Comparison of ENCODE assay signal across 11 mouse cellular contexts in genomic region chr8:106530566-106530965, GRCm38 (mm10). TPM values are rescaled to one million over a fixed set of nuclear protein-coding genes. Genes with fewer than 3 reads are reported as not detected.
DNase-seq lines count a peak whose midpoint lies in the region; ATAC-seq and TF ChIP-seq lines count a peak whose summit lies in the region.
"Had no signal": no experiment of that assay in that cellular context is flagged by ENCODE, and none has a peak within 500 bp of the region (broad histone marks: within the 10 kb centered on the region; RNA-seq: fewer than 3 reads in every experiment).

No protein-coding gene starts in this region.

- no peak overlapping the region for H3K4me2 ChIP-seq in kidney, postnatal 0 days (ENCODE audit: low read length)
- H3K4me2 ChIP-seq in CH12.LX (ENCODE audit: insufficient read depth, low read depth, poor library complexity, severe bottlenecking): no peak overlapping the region
- H3K4me2 ChIP-seq: heart, embryonic 12.5 days; limb, embryonic 15.5 days had no signal

- TF ChIP-seq CTCF in kidney, postnatal 0 days (IDR thresholded peaks at IDR 0.05; ENCODE audit: low read depth): peak; percentile 63
- TF ChIP-seq CTCF in CH12.LX (conservative IDR thresholded peaks at IDR 0.05 in 1 of 2, IDR thresholded peaks at IDR 0.05 in 1 of 2; ENCODE audit: low read depth in 2 of 2, low read length in 2 of 2): peak; percentile 58 to 84

- no peaks in the 10 kb centered on the region for H3K27me3 ChIP-seq in kidney, postnatal 0 days (ENCODE audit: insufficient read depth, low read length)
- H3K27me3 ChIP-seq in CH12.LX (replicated peaks): no peaks in the 10 kb centered on the region
- H3K27me3 ChIP-seq: heart, embryonic 12.5 days; limb, embryonic 15.5 days had no signal

- no peak overlapping the region for H3K4me3 ChIP-seq in kidney, postnatal 0 days (replicated peaks; ENCODE audit: low read depth, low read length)
- no peak overlapping the region for H3K4me3 ChIP-seq in CH12.LX (replicated peaks in 1 of 3; ENCODE audit: low read depth in 2 of 3, low read length in 2 of 3, poor library complexity in 1 of 3)
- H3K4me3 ChIP-seq: heart, embryonic 12.5 days; limb, embryonic 15.5 days had no signal

- no peaks in the 10 kb centered on the region for H3K9me3 ChIP-seq in kidney, postnatal 0 days (replicated peaks; ENCODE audit: low read length)
- no peaks in the 10 kb centered on the region for H3K9me3 ChIP-seq in CH12.LX (replicated peaks; ENCODE audit: low read length)
- H3K9me3 ChIP-seq: limb, embryonic 15.5 days had no signal

- in situ Hi-C loops in CH12.LX (cut with MboI; ENCODE audit: low pct_ligation_motif_present, low pct_unique_long_range_greater_than_20kb, low sequenced_read_pairs): no loop called here

- intact Hi-C loops in left cerebral cortex, postnatal 25 days (cut with DNase I): no loop called here

- H3K79me2 ChIP-seq in CH12.LX (replicated peaks; ENCODE audit: control insufficient read depth, extremely low read depth, insufficient read depth, poor library complexity, severe bottlenecking): no peaks in the 10 kb centered on the region

- no peak overlapping the region for H3K27ac ChIP-seq in kidney, postnatal 0 days
- H3K27ac ChIP-seq in CH12.LX (ENCODE audit: insufficient read depth, low read depth): no peak overlapping the region
- H3K27ac ChIP-seq: limb, embryonic 15.5 days had no signal

- H3K36me3 ChIP-seq in kidney, postnatal 0 days (ENCODE audit: insufficient read depth, low read length): no peaks in the 10 kb centered on the region
- no peaks in the 10 kb centered on the region for H3K36me3 ChIP-seq in CH12.LX (replicated peaks in 1 of 2; ENCODE audit: control insufficient read depth in 1 of 2, insufficient read depth in 1 of 2, low read length in 1 of 2)

- dilution Hi-C loops in CH12.LX (cut with MboI; ENCODE audit: extremely low pct_ligation_motif_present, extremely low pct_unique_long_range_greater_than_20kb, low sequenced_read_pairs): no loop called here

- no peak for ATAC-seq in CD4-positive, CD25-positive, alpha-beta regulatory T cell, adult 4 months
- ATAC-seq in kidney, postnatal 0 days (replicated peaks; ENCODE audit: low FRiP score, low read depth): no peak

- no peak overlapping the region for H3K9ac ChIP-seq in kidney, postnatal 0 days (ENCODE audit: low read depth, low read length)
- H3K9ac ChIP-seq in CH12.LX (ENCODE audit: insufficient read depth, low read depth): no peak overlapping the region
- H3K9ac ChIP-seq: heart, embryonic 12.5 days; limb, embryonic 15.5 days had no signal

- WGBS in kidney, postnatal 0 days: 81% methylated on average over 4 of the region's 4 CpGs

- H3K4me1 ChIP-seq in kidney, postnatal 0 days (replicated peaks; ENCODE audit: insufficient read depth, low read length): no peaks in the 10 kb centered on the region
- H3K4me1 ChIP-seq in CH12.LX (ENCODE audit: control insufficient read depth in 1 of 2, insufficient read depth in 2 of 2): peaks cover 3 to 5% of the 10 kb centered on the region in 2 experiments; a peak in 3 of 4 replicates

- no peak for TF ChIP-seq EP300 in CH12.LX (IDR thresholded peaks at IDR 0.05; ENCODE audit: low read length)

- peak; percentile 27 for DNase-seq in CD4-positive, CD25-positive, alpha-beta regulatory T cell, adult 2 months (ENCODE audit: low read depth, low spot score)
- DNase-seq in kidney, postnatal 0 days (ENCODE audit: low spot score): no peak
- DNase-seq in kidney, adult 11 months: no peak
- peak; percentile 8 for DNase-seq in CH12.LX (ENCODE audit: extremely low read depth)
- peak; percentile 35 for DNase-seq in induced T-regulatory cell, adult 2 months (ENCODE audit: low read depth)
- DNase-seq in left cerebral cortex, postnatal 25 days (ENCODE audit: low spot score in 2 of 2): no peak
- DNase-seq in right cerebral cortex, postnatal 14 days: no peak
- DNase-seq: kidney, postnatal 14 days had no signal

- TF ChIP-seq RAD21 in CH12.LX (IDR thresholded peaks at IDR 0.05; ENCODE audit: low read depth, low read length): peak; percentile 38

- TF ChIP-seq POLR2A in CH12.LX (IDR thresholded peaks at IDR 0.05; ENCODE audit: low read depth, low read length): no peak

TF ChIP-seq in CH12.LX, 34 proteins besides CTCF, POLR2A, EP300 and RAD21:
- TF ChIP-seq SMC3 (IDR thresholded peaks at IDR 0.05; ENCODE audit: low read depth, low read length): peak; percentile 27; the same call in 1 of the 2 replicates
- TF ChIP-seq PAX5 (IDR thresholded peaks at IDR 0.05; ENCODE audit: low read length): no peak

RNA-seq across cellular contexts. Expression of gene Cdh3, which starts 19.9 kb away (rescaled TPM):
- polyA plus RNA-seq in CD4-positive, CD25-positive, alpha-beta regulatory T cell, adult 4 months (2017; shearing (Covaris generic)): not detected
- 20.9 and 23.3 TPM in 2 replicates for polyA plus RNA-seq in kidney, postnatal 0 days (2015; fragmentation: Nextera tagmentation; extraction: Ambion mirVana)
- not detected in 2 replicates for total RNA-seq in CH12.LX (2012; rRNA removed)
- not detected in 2 replicates for total RNA-seq in CH12.LX (2014; rRNA removed)
- polyA plus RNA-seq in CH12.LX (2012; ENCODE audit: insufficient read length, low read depth): not detected in 2 replicates
- under 1 TPM; 0.34 to 0.64 TPM for total RNA-seq in left cerebral cortex, postnatal 25 days (2021)

RNA-seq across cellular contexts. Expression of gene 6030452D12Rik, which starts 30.2 kb away (rescaled TPM):
- polyA plus RNA-seq in CD4-positive, CD25-positive, alpha-beta regulatory T cell, adult 4 months (2017; shearing (Covaris generic)): not detected
- not detected in 2 replicates for polyA plus RNA-seq in kidney, postnatal 0 days (2015; fragmentation: Nextera tagmentation; extraction: Ambion mirVana)
- total RNA-seq in CH12.LX (2012; rRNA removed) (not detected in 2 replicates), CH12.LX (2014; rRNA removed) (not detected in 2 replicates)
- not detected in 2 replicates for polyA plus RNA-seq in CH12.LX (2012; ENCODE audit: insufficient read length, low read depth)
- total RNA-seq in left cerebral cortex, postnatal 25 days (2021): not detected
- polyA plus RNA-seq: heart, embryonic 12.5 days; limb, embryonic 15.5 days had no signal

RNA-seq across cellular contexts. Expression of gene Gm10073, which starts 42.7 kb away (rescaled TPM):
- polyA plus RNA-seq in CD4-positive, CD25-positive, alpha-beta regulatory T cell, adult 4 months (2017; shearing (Covaris generic)): 10 to 100 TPM; 22.4 to 46.0 TPM
- 10.5 and 15.1 TPM in 2 replicates for polyA plus RNA-seq in kidney, postnatal 0 days (2015; fragmentation: Nextera tagmentation; extraction: Ambion mirVana)
- total RNA-seq in CH12.LX (2012; rRNA removed) (94.9 and 117 TPM in 2 replicates), CH12.LX (2014; rRNA removed) (185 and 224 TPM in 2 replicates)
- polyA plus RNA-seq in CH12.LX (2012; ENCODE audit: insufficient read length, low read depth): 21.6 and 21.7 TPM in 2 replicates
- 10 to 100 TPM; 72.9 to 84.4 TPM for total RNA-seq in left cerebral cortex, postnatal 25 days (2021)

Comparison
In these comparisons a context has a peak if more than half of its experiments do, and no peak if none do; other contexts are left out.
1. DNase-seq: peak in CD4-positive, CD25-positive, alpha-beta regulatory T cell, adult 2 months (single experiment), CH12.LX (single experiment) and induced T-regulatory cell, adult 2 months (single experiment); none in kidney, postnatal 0 days (single experiment), kidney, adult 11 months (single experiment), left cerebral cortex, postnatal 25 days (0 of 2) and right cerebral cortex, postnatal 14 days (single experiment).
2. RNA of gene Cdh3, which starts 19.9 kb away (polyA plus RNA-seq): 20.9 to 23.3 TPM in kidney, postnatal 0 days; not detected in CD4-positive, CD25-positive, alpha-beta regulatory T cell, adult 4 months and not detected in CH12.LX; every median in the first group is over 10 times any median in the second.